Mouse (Mus musculus) CH12.LX (cell line): Measurements from ENCODE around the gene Ubxn10.

Source experiments
- BHLHE40 ChIP-seq: IDR thresholded peaks from 2 replicates; pipeline ENCODE4 v1.6.1; 2011; ENCODE audit warnings: mild to moderate bottlenecking, low read depth, low read length, improper control_type of control experiment
- CTCF ChIP-seq, 2 experiments: IDR thresholded peaks in 1 of 2; conservative IDR thresholded peaks in 1 of 2; 2 replicates each; pipeline ENCODE4 v1.5.1; 2011 to 2012; ENCODE audit warnings: low read depth in 2 of 2, low read length in 2 of 2, improper control_type of control experiment in 1 of 2, inconsistent platforms in 1 of 2, mild to moderate bottlenecking in 1 of 2, moderate library complexity in 1 of 2
- ETS1 ChIP-seq: conservative IDR thresholded peaks from 2 replicates; pipeline ENCODE4 v1.6.1; 2012; ENCODE audit warnings: low read depth, mild to moderate bottlenecking, inconsistent platforms, low read length, improper control_type of control experiment, moderate library complexity
- ZC3H11A ChIP-seq: IDR thresholded peaks from 2 replicates; pipeline ENCODE4 v1.6.1; 2012; ENCODE audit warnings: low read depth, mild to moderate bottlenecking, inconsistent platforms, low read length, improper control_type of control experiment

- TF ChIP-seq BHLHE40 (no peak), ETS1 (no peak), ZC3H11A (no peak), CTCF (conservative IDR thresholded peaks at IDR 0.05 in 1 of 2, IDR thresholded peaks at IDR 0.05 in 1 of 2; ENCODE audit: low read depth in 2 of 2, low read length in 2 of 2) (no peak)
These were observed 66.7 kb downstream of the Ubxn10 start for GRCm38 (mm10) chr4:138670093-138670889.
